Mouse (Mus musculus): ENCODE measurements around the gene Ndufb8.

Ndufb8 gene

GRCm38 (mm10) chr19:44537416-44537815 is 17.8 kb downstream of the Ndufb8 start:
- in situ Hi-C loops (cut with MboI; ENCODE audit: low sequenced_read_pairs): no loop called here

GRCm38 (mm10) chr19:44535376-44535775 is 19.9 kb downstream of the Ndufb8 start:
- in situ Hi-C loops (cut with MboI; ENCODE audit: low sequenced_read_pairs): no loop called here

GRCm38 (mm10) chr19:44530018-44530417 is 25.2 kb downstream of the Ndufb8 start:
- in situ Hi-C loops (cut with MboI; ENCODE audit: low sequenced_read_pairs): no loop called here

GRCm38 (mm10) chr19:44525551-44526205 is 29.6 kb downstream of the Ndufb8 start:
- in situ Hi-C loops (cut with MboI; ENCODE audit: low sequenced_read_pairs): no loop called here

GRCm38 (mm10) chr19:44519152-44519551 is 36.1 kb downstream of the Ndufb8 start:
- in situ Hi-C loops (cut with MboI; ENCODE audit: low sequenced_read_pairs): no loop called here

- in situ Hi-C loops (cut with MboI; ENCODE audit: low sequenced_read_pairs): no loop called here
Measured at GRCm38 (mm10) chr19:44517996-44518768, 37.1 kb downstream of the Ndufb8 start.

- in situ Hi-C loops (cut with MboI; ENCODE audit: low sequenced_read_pairs): no loop called here
Measured at GRCm38 (mm10) chr19:44515769-44516168, 39.5 kb downstream of the Ndufb8 start.

- in situ Hi-C loops (cut with MboI; ENCODE audit: low sequenced_read_pairs): no loop called here
Measured at GRCm38 (mm10) chr19:44514521-44515451, 40.5 kb downstream of the Ndufb8 start.

GRCm38 (mm10) chr19:44513921-44514482 is 41.2 kb downstream of the Ndufb8 start:
- in situ Hi-C loops (cut with MboI; ENCODE audit: low sequenced_read_pairs): no loop called here

GRCm38 (mm10) chr19:44513054-44513833 is 42.0 kb downstream of the Ndufb8 start:
- in situ Hi-C loops (cut with MboI; ENCODE audit: low sequenced_read_pairs): no loop called here

- in situ Hi-C loops (cut with MboI; ENCODE audit: low sequenced_read_pairs): no loop called here
Measured at GRCm38 (mm10) chr19:44512601-44513000, 42.6 kb downstream of the Ndufb8 start.

GRCm38 (mm10) chr19:44511451-44512231 is 43.6 kb downstream of the Ndufb8 start:
- in situ Hi-C loops (cut with MboI; ENCODE audit: low sequenced_read_pairs): no loop called here

GRCm38 (mm10) chr19:44510534-44511175 is 44.6 kb downstream of the Ndufb8 start:
- in situ Hi-C loops (cut with MboI; ENCODE audit: low sequenced_read_pairs): no loop called here

- in situ Hi-C loops (cut with MboI; ENCODE audit: low sequenced_read_pairs): no loop called here
Measured at GRCm38 (mm10) chr19:44502741-44503140, 52.5 kb downstream of the Ndufb8 start.

- in situ Hi-C loops (cut with MboI; ENCODE audit: low sequenced_read_pairs): no loop called here
Measured at GRCm38 (mm10) chr19:44501925-44502324, 53.3 kb downstream of the Ndufb8 start.

GRCm38 (mm10) chr19:44500240-44500639 is 55.0 kb downstream of the Ndufb8 start:
- in situ Hi-C loops (cut with MboI; ENCODE audit: low sequenced_read_pairs): no loop called here

GRCm38 (mm10) chr19:44498936-44499335 is 56.3 kb downstream of the Ndufb8 start:
- in situ Hi-C loops (cut with MboI; ENCODE audit: low sequenced_read_pairs): no loop called here
